In genomic region chr16:59451813-59452212, GRCm38 (mm10) we compare ENCODE assay signal across 29 mouse cellular contexts. TPM values are rescaled to one million over a fixed set of nuclear protein-coding genes. Genes with fewer than 3 reads are reported as not detected.
DNase-seq lines count a peak whose midpoint lies in the region; ATAC-seq and TF ChIP-seq lines count a peak whose summit lies in the region.
"Had no signal": no experiment of that assay in that cellular context is flagged by ENCODE, and none has a peak within 500 bp of the region (broad histone marks: within the 10 kb centered on the region; RNA-seq: fewer than 3 reads in every experiment).

No protein-coding gene starts in this region.

- no peak overlapping the region for H3K4me2 ChIP-seq in kidney, embryonic 14.5 days (replicated peaks; ENCODE audit: low read depth, low read length)
- H3K4me2 ChIP-seq in kidney, postnatal 0 days (ENCODE audit: low read length), result no peak overlapping the region
- H3K4me2 ChIP-seq in midbrain, embryonic 13.5 days (replicated peaks), result no peak overlapping the region
- no peak overlapping the region for H3K4me2 ChIP-seq in intestine, embryonic 16.5 days (ENCODE audit: low read depth, low read length)
- H3K4me2 ChIP-seq: embryonic facial prominence, embryonic 15.5 days; heart, embryonic 12.5 days; heart, embryonic 15.5 days; hindbrain, embryonic 14.5 days had no signal

- H3K4me1 ChIP-seq in kidney, embryonic 14.5 days (ENCODE audit: control insufficient read depth, insufficient read depth, low read length), result no peaks in the 10 kb centered on the region
- no peaks in the 10 kb centered on the region for H3K4me1 ChIP-seq in kidney, postnatal 0 days (replicated peaks; ENCODE audit: insufficient read depth, low read length)
- H3K4me1 ChIP-seq in midbrain, embryonic 13.5 days (replicated peaks), result no peaks in the 10 kb centered on the region
- no peaks in the 10 kb centered on the region for H3K4me1 ChIP-seq in intestine, embryonic 16.5 days (ENCODE audit: control insufficient read depth, insufficient read depth, low read length)
- H3K4me1 ChIP-seq: embryonic facial prominence, embryonic 15.5 days; heart, embryonic 12.5 days; heart, embryonic 15.5 days had no signal

- no peak overlapping the region for H3K27ac ChIP-seq in kidney, embryonic 14.5 days (ENCODE audit: low read depth, low read length)
- no peak overlapping the region for H3K27ac ChIP-seq in kidney, postnatal 0 days
- no peak overlapping the region for H3K27ac ChIP-seq in midbrain, embryonic 13.5 days
- H3K27ac ChIP-seq in intestine, embryonic 16.5 days (ENCODE audit: low read length), result no peak overlapping the region
- H3K27ac ChIP-seq: embryonic facial prominence, embryonic 15.5 days; gastrocnemius, adult 2 months; heart, embryonic 15.5 days; hindbrain, embryonic 14.5 days; hindbrain, postnatal 0 days had no signal

- H3K27me3 ChIP-seq in kidney, embryonic 14.5 days (ENCODE audit: control insufficient read depth, insufficient read depth, low read length), result no peaks in the 10 kb centered on the region
- H3K27me3 ChIP-seq in kidney, postnatal 0 days (ENCODE audit: insufficient read depth, low read length), result no peaks in the 10 kb centered on the region
- H3K27me3 ChIP-seq in Patski, result peaks cover 15% of the 10 kb centered on the region
- H3K27me3 ChIP-seq in midbrain, embryonic 13.5 days, result no peaks in the 10 kb centered on the region
- no peaks in the 10 kb centered on the region for H3K27me3 ChIP-seq in intestine, embryonic 16.5 days (replicated peaks; ENCODE audit: control insufficient read depth, insufficient read depth, low read length)
- H3K27me3 ChIP-seq: embryonic facial prominence, embryonic 15.5 days; heart, embryonic 12.5 days; heart, embryonic 15.5 days had no signal

- CTCF ChIA-PET in Patski (lab: Charles Lee), result no interaction called here

- TF ChIP-seq CTCF in kidney, postnatal 0 days (IDR thresholded peaks at IDR 0.05; ENCODE audit: low read depth), result no peak
- TF ChIP-seq CTCF in Patski (IDR thresholded peaks at IDR 0.05), result no peak

- DNase-seq in kidney, adult 11 months, result no peak
- peak; percentile 44 for DNase-seq in kidney, postnatal 0 days (ENCODE audit: low spot score)
- DNase-seq in kidney, adult 18-20 months, result no peak
- DNase-seq in Patski (ENCODE audit: low read depth, low spot score), result no peak
- DNase-seq: adrenal gland, adult 2 months; adrenal gland, postnatal 14 days; cerebellum, adult 11 months; cerebellum, adult 2 months; cerebellum, postnatal 10 days; cerebellum, postnatal 36 days; embryo, embryonic 11 days; forebrain, postnatal 0 days; gastrocnemius, adult 2 months; gastrocnemius, postnatal 14 days; heart, adult 18-20 months; heart, postnatal 10 days; heart, postnatal 4 days had no signal

- H3K9me3 ChIP-seq in kidney, embryonic 14.5 days (ENCODE audit: control insufficient read depth, low read length), result no peaks in the 10 kb centered on the region
- H3K9me3 ChIP-seq in kidney, postnatal 0 days (replicated peaks; ENCODE audit: low read length), result no peaks in the 10 kb centered on the region
- H3K9me3 ChIP-seq in midbrain, embryonic 13.5 days, result no peaks in the 10 kb centered on the region
- H3K9me3 ChIP-seq in intestine, embryonic 16.5 days (ENCODE audit: control insufficient read depth, low read length), result no peaks in the 10 kb centered on the region
- H3K9me3 ChIP-seq: embryonic facial prominence, embryonic 15.5 days; heart, embryonic 12.5 days; heart, embryonic 15.5 days had no signal

- no peaks in the 10 kb centered on the region for H3K36me3 ChIP-seq in kidney, embryonic 14.5 days (ENCODE audit: control insufficient read depth, insufficient read depth, low read length)
- no peaks in the 10 kb centered on the region for H3K36me3 ChIP-seq in kidney, postnatal 0 days (ENCODE audit: insufficient read depth, low read length)
- H3K36me3 ChIP-seq in midbrain, embryonic 13.5 days, result no peaks in the 10 kb centered on the region
- H3K36me3 ChIP-seq in intestine, embryonic 16.5 days (ENCODE audit: control insufficient read depth, insufficient read depth, low read length), result no peaks in the 10 kb centered on the region
- H3K36me3 ChIP-seq: embryonic facial prominence, embryonic 15.5 days; heart, embryonic 12.5 days; heart, embryonic 15.5 days had no signal

- 70% methylated on average over 5 of the region's 5 CpGs for WGBS in kidney, embryonic 14.5 days
- 57% methylated on average over 5 of the region's 5 CpGs for WGBS in kidney, postnatal 0 days
- 85% methylated on average over 5 of the region's 5 CpGs for WGBS in midbrain, embryonic 13.5 days
- WGBS in intestine, embryonic 16.5 days, result 84% methylated on average over 5 of the region's 5 CpGs

- H3K4me3 ChIP-seq in kidney, embryonic 14.5 days (ENCODE audit: low read length), result no peak overlapping the region
- no peak overlapping the region for H3K4me3 ChIP-seq in kidney, postnatal 0 days (replicated peaks; ENCODE audit: low read depth, low read length)
- H3K4me3 ChIP-seq in midbrain, embryonic 13.5 days (replicated peaks), result no peak overlapping the region
- H3K4me3 ChIP-seq in intestine, embryonic 16.5 days (ENCODE audit: low read length), result no peak overlapping the region
- H3K4me3 ChIP-seq: embryonic facial prominence, embryonic 15.5 days; gastrocnemius, adult 2 months; heart, embryonic 12.5 days; heart, embryonic 15.5 days had no signal

- peak; percentile 68; the same call in 1 of the 2 replicates for ATAC-seq in kidney, embryonic 14.5 days (ENCODE audit: low FRiP score, low TSS enrichment)
- 0 out of 2 replicates have a peak, but pooled peaks have one; percentile 46 for ATAC-seq in kidney, postnatal 0 days (replicated peaks; ENCODE audit: low FRiP score, low read depth)
- ATAC-seq in Patski, result peak; percentile 35
- ATAC-seq in midbrain, embryonic 13.5 days, result no peak
- no peak for ATAC-seq in intestine, embryonic 16.5 days
- ATAC-seq: CD4-positive, CD25-positive, alpha-beta regulatory T cell, adult 4 months; forebrain, embryonic 14.5 days; forebrain, postnatal 0 days; hindbrain, postnatal 0 days; inflammation-experienced regulatory T-cells, adult 6 months had no signal

- in situ Hi-C loops in Patski (cut with MboI; ENCODE audit: low pct_unique_long_range_greater_than_20kb), result no loop called here

- POLR2A ChIA-PET in Patski (lab: Charles Lee), result interaction anchor here (0.6 kb wide), 1 partner anchor 41 kb away, joined by 3 read pairs; no protein-coding TSS in a partner anchor

- H3K9ac ChIP-seq in kidney, embryonic 14.5 days (ENCODE audit: low read depth, low read length), result no peak overlapping the region
- H3K9ac ChIP-seq in kidney, postnatal 0 days (ENCODE audit: low read depth, low read length), result no peak overlapping the region
- H3K9ac ChIP-seq in midbrain, embryonic 13.5 days (replicated peaks), result no peak overlapping the region
- H3K9ac ChIP-seq in intestine, embryonic 16.5 days (ENCODE audit: low read depth, low read length), result no peak overlapping the region
- H3K9ac ChIP-seq: embryonic facial prominence, embryonic 15.5 days; forebrain, postnatal 0 days; heart, embryonic 12.5 days; heart, embryonic 15.5 days; hindbrain, embryonic 14.5 days had no signal

RNA-seq across cellular contexts. Expression of gene Riox2, which starts 19.8 kb away (rescaled TPM):
- polyA plus RNA-seq in kidney, embryonic 14.5 days (2014; fragmentation: Nextera tagmentation; extraction: Ambion mirVana), result 33.5 and 41.9 TPM in 2 replicates
- 26.6 TPM in 2 replicates for polyA plus RNA-seq in kidney, postnatal 0 days (2015; fragmentation: Nextera tagmentation; extraction: Ambion mirVana)
- 24.6 TPM for polyA plus RNA-seq in Patski (2021)
- polyA plus RNA-seq in midbrain, embryonic 13.5 days (2015; fragmentation: Nextera tagmentation; extraction: Ambion mirVana), result 11.5 TPM in 2 replicates
- 32.3 and 34.1 TPM in 2 replicates for polyA plus RNA-seq in intestine, embryonic 16.5 days (2015; fragmentation: Nextera tagmentation; extraction: Ambion mirVana)

RNA-seq across cellular contexts. Expression of gene Gabrr3, which starts 44.7 kb away (rescaled TPM):
- not detected in 2 replicates for polyA plus RNA-seq in kidney, embryonic 14.5 days (2014; fragmentation: Nextera tagmentation; extraction: Ambion mirVana)
- not detected in 2 replicates for polyA plus RNA-seq in kidney, postnatal 0 days (2015; fragmentation: Nextera tagmentation; extraction: Ambion mirVana)
- not detected for polyA plus RNA-seq in Patski (2021)
- 0.12 and 0.30 TPM in 2 replicates for polyA plus RNA-seq in midbrain, embryonic 13.5 days (2015; fragmentation: Nextera tagmentation; extraction: Ambion mirVana)
- polyA plus RNA-seq in intestine, embryonic 16.5 days (2015; fragmentation: Nextera tagmentation; extraction: Ambion mirVana), result not detected in 2 replicates
- polyA plus RNA-seq: adrenal gland, adult 2 months; C2C12; CD4-positive, CD25-positive, alpha-beta regulatory T cell, adult 4 months; forebrain, embryonic 14.5 days; forebrain, postnatal 0 days; heart, embryonic 12.5 days; heart, embryonic 15.5 days; inflammation-experienced regulatory T-cells, adult 6 months had no signal

Comparison
In these comparisons a context has a peak if more than half of its experiments do, and no peak if none do; other contexts are left out.
1. ATAC-seq: peak in kidney, embryonic 14.5 days (single experiment), kidney, postnatal 0 days (single experiment) and Patski (single experiment); none in midbrain, embryonic 13.5 days (single experiment) and intestine, embryonic 16.5 days (single experiment).